Mouse (Mus musculus): Measurements from ENCODE around the gene Ptpn1. TPM values are rescaled to one million over a fixed set of nuclear protein-coding genes. Genes with fewer than 3 reads are reported as not detected.

Gene Ptpn1
- polyA plus RNA-seq, 1 experiment, result 94.5 TPM

GRCm38 (mm10) chr2:167953819-167954218 lies 22.0 kb downstream of the Ptpn1 start:
- no peak overlapping the region for H3K27ac ChIP-seq (ENCODE audit: insufficient read depth, low read depth, low read length)
- TF ChIP-seq CTCF (IDR thresholded peaks at IDR 0.05; ENCODE audit: low read depth, low read length), result no peak
- TF ChIP-seq POLR2A (IDR thresholded peaks at IDR 0.05; ENCODE audit: borderline replicate concordance, low read depth, low read length), result no peak
- no peak overlapping the region for H3K4me3 ChIP-seq (ENCODE audit: insufficient read depth, low read length)
- H3K4me1 ChIP-seq (ENCODE audit: control insufficient read depth, insufficient read depth, low read length), result peaks cover 66% of the 10 kb centered on the region

GRCm38 (mm10) chr2:167954928-167955327 lies 23.1 kb downstream of the Ptpn1 start:
- H3K4me1 ChIP-seq (ENCODE audit: control insufficient read depth, insufficient read depth, low read length), result peaks cover 66% of the 10 kb centered on the region
- no peak overlapping the region for H3K27ac ChIP-seq (ENCODE audit: insufficient read depth, low read depth, low read length)
- no peak overlapping the region for H3K4me3 ChIP-seq (ENCODE audit: insufficient read depth, low read length)
- TF ChIP-seq POLR2A (IDR thresholded peaks at IDR 0.05; ENCODE audit: borderline replicate concordance, low read depth, low read length) (no peak), CTCF (IDR thresholded peaks at IDR 0.05; ENCODE audit: low read depth, low read length) (no peak)

- peak overlapping the region; percentile 92 for H3K27ac ChIP-seq (ENCODE audit: insufficient read depth, low read depth, low read length)
- peaks cover 67% of the 10 kb centered on the region for H3K4me1 ChIP-seq (ENCODE audit: control insufficient read depth, insufficient read depth, low read length)
- TF ChIP-seq CTCF (IDR thresholded peaks at IDR 0.05; ENCODE audit: low read depth, low read length) (peak; percentile 43), POLR2A (IDR thresholded peaks at IDR 0.05; ENCODE audit: borderline replicate concordance, low read depth, low read length) (no peak)
- H3K4me3 ChIP-seq (ENCODE audit: insufficient read depth, low read length), result no peak overlapping the region
Measured at GRCm38 (mm10) chr2:167957539-167957938, 25.7 kb downstream of the Ptpn1 start.

GRCm38 (mm10) chr2:167958082-167958788 lies 26.4 kb downstream of the Ptpn1 start:
- Histone ChIP-seq H3K27ac (ENCODE audit: insufficient read depth, low read depth, low read length) (peak overlapping the region; percentile 92), H3K4me1 (ENCODE audit: control insufficient read depth, insufficient read depth, low read length) (peaks cover 68% of the 10 kb centered on the region), H3K4me3 (ENCODE audit: insufficient read depth, low read length) (no peak overlapping the region)
- TF ChIP-seq POLR2A (IDR thresholded peaks at IDR 0.05; ENCODE audit: borderline replicate concordance, low read depth, low read length) (no peak), CTCF (IDR thresholded peaks at IDR 0.05; ENCODE audit: low read depth, low read length) (no peak)

GRCm38 (mm10) chr2:167958843-167959242 lies 27.0 kb downstream of the Ptpn1 start:
- TF ChIP-seq CTCF (IDR thresholded peaks at IDR 0.05; ENCODE audit: low read depth, low read length), result no peak
- TF ChIP-seq POLR2A (IDR thresholded peaks at IDR 0.05; ENCODE audit: borderline replicate concordance, low read depth, low read length), result no peak
- H3K27ac ChIP-seq (ENCODE audit: insufficient read depth, low read depth, low read length), result peak overlapping the region; percentile 92
- peaks cover 74% of the 10 kb centered on the region for H3K4me1 ChIP-seq (ENCODE audit: control insufficient read depth, insufficient read depth, low read length)
- H3K4me3 ChIP-seq (ENCODE audit: insufficient read depth, low read length), result peak overlapping the region; percentile 16

- Histone ChIP-seq H3K27ac (ENCODE audit: insufficient read depth, low read depth, low read length) (peak overlapping the region; percentile 91), H3K4me1 (ENCODE audit: control insufficient read depth, insufficient read depth, low read length) (peaks cover 79% of the 10 kb centered on the region), H3K4me3 (ENCODE audit: insufficient read depth, low read length) (peak overlapping the region; percentile 16)
- TF ChIP-seq POLR2A (IDR thresholded peaks at IDR 0.05; ENCODE audit: borderline replicate concordance, low read depth, low read length) (no peak), CTCF (IDR thresholded peaks at IDR 0.05; ENCODE audit: low read depth, low read length) (no peak)
Measured at GRCm38 (mm10) chr2:167959384-167959911, 27.6 kb downstream of the Ptpn1 start.

GRCm38 (mm10) chr2:167959996-167960395 lies 28.1 kb downstream of the Ptpn1 start:
- Histone ChIP-seq H3K27ac (ENCODE audit: insufficient read depth, low read depth, low read length) (peak overlapping the region; percentile 91), H3K4me1 (ENCODE audit: control insufficient read depth, insufficient read depth, low read length) (peaks cover 79% of the 10 kb centered on the region), H3K4me3 (ENCODE audit: insufficient read depth, low read length) (no peak overlapping the region)
- TF ChIP-seq POLR2A (IDR thresholded peaks at IDR 0.05; ENCODE audit: borderline replicate concordance, low read depth, low read length) (no peak), CTCF (IDR thresholded peaks at IDR 0.05; ENCODE audit: low read depth, low read length) (no peak)

GRCm38 (mm10) chr2:167960584-167960983 lies 28.7 kb downstream of the Ptpn1 start:
- Histone ChIP-seq H3K27ac (ENCODE audit: insufficient read depth, low read depth, low read length) (peak overlapping the region; percentile 91), H3K4me3 (ENCODE audit: insufficient read depth, low read length) (no peak overlapping the region), H3K4me1 (ENCODE audit: control insufficient read depth, insufficient read depth, low read length) (peaks cover 78% of the 10 kb centered on the region)
- TF ChIP-seq POLR2A (IDR thresholded peaks at IDR 0.05; ENCODE audit: borderline replicate concordance, low read depth, low read length) (no peak), CTCF (IDR thresholded peaks at IDR 0.05; ENCODE audit: low read depth, low read length) (no peak)

GRCm38 (mm10) chr2:167962347-167962746 lies 30.5 kb downstream of the Ptpn1 start:
- peaks cover 65% of the 10 kb centered on the region for H3K4me1 ChIP-seq (ENCODE audit: control insufficient read depth, insufficient read depth, low read length)
- no peak overlapping the region for H3K4me3 ChIP-seq (ENCODE audit: insufficient read depth, low read length)
- TF ChIP-seq POLR2A (IDR thresholded peaks at IDR 0.05; ENCODE audit: borderline replicate concordance, low read depth, low read length), result no peak
- no peak for TF ChIP-seq CTCF (IDR thresholded peaks at IDR 0.05; ENCODE audit: low read depth, low read length)
- peak overlapping the region; percentile 35 for H3K27ac ChIP-seq (ENCODE audit: insufficient read depth, low read depth, low read length)

- TF ChIP-seq CTCF (IDR thresholded peaks at IDR 0.05; ENCODE audit: low read depth, low read length) (no peak), POLR2A (IDR thresholded peaks at IDR 0.05; ENCODE audit: borderline replicate concordance, low read depth, low read length) (no peak)
- H3K27ac ChIP-seq (ENCODE audit: insufficient read depth, low read depth, low read length), result 0 out of 2 replicates have a peak overlapping the region, but pooled peaks have one; percentile 18
Measured at GRCm38 (mm10) chr2:167963176-167963575, 31.3 kb downstream of the Ptpn1 start.

More at GRCm38 (mm10) chr2:167963176-167963575, 31.3 kb downstream of the Ptpn1 start:
- Histone ChIP-seq H3K4me1 (ENCODE audit: control insufficient read depth, insufficient read depth, low read length) (peaks cover 57% of the 10 kb centered on the region), H3K4me3 (ENCODE audit: insufficient read depth, low read length) (no peak overlapping the region)
